Mouse (Mus musculus): ENCODE data around the gene Akt1. TPM values are rescaled to one million over a fixed set of nuclear protein-coding genes. Genes with fewer than 3 reads are reported as not detected.

Akt1 gene
- total RNA-seq (2023), result 74.5 TPM

DNA sequence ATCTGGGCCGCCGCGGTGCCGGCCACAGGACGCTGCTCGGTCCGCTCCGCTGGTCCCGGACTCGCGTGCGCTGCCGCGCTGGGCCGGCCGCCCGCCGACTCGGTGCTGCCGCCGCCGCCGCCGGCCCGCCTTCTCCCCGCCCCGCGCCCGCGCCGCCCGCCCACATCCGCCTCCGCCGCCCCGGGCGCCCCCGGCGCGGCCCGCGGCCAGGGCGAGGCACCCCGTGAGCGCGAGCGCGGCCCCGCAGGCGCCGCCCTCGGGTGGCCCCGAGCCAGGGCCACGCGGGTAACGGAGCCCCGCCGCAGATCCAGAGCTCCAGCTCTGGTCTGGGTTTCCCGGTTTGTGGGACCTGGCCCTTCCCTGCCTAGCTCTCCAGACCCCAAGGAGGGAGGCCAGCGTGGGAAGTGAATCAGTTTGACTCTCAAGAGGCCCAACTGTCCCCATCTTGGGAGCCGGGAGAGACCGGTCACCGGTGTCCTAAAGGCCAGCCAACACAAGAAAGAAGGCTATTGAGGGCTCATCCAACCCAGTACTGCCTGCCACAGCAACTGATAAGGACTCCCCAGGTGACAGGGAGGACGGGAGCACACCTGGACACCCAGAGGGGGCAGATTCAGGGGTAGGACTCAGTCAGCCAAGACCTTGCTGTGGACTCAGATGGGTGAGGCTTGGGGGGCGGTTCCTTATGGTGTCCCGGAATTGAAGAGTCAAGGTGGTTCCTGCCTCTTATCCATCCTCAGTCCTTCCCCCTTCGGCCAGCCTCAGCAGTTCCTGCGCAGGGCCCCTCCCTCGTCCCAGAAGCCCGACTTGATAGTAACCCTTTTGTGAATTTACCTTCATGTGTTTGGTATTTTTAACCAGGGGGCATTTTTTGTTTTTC, at the start of gene Akt1:
Gene Akt1, minus strand, starts transcription at position 753 of the 880 bp plus-strand sequence.

DNA sequence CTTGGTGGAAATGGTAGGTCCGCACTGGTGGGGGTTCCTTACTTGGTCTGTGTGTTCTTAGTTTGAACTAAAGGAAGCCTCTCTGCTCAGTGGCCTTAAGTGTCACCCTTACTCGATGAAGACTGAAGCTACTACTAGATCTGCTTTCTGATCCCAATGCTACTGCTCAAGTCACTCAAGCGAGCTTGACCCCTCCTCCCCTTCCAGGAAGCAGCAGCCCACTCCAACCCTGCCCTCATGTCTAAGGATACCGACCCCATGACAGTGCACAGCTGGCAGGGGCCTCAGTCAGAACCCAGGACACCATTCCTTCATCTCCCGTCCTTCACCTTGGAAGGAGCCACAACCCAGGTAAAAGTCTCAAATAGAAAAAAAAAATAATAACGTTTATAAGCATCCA, 45.5 kb upstream of the Akt1 start, which contains the start of gene Cep170b:
Gene Cep170b, plus strand, starts transcription at position 240 of the 400 bp plus-strand sequence.

DNA sequence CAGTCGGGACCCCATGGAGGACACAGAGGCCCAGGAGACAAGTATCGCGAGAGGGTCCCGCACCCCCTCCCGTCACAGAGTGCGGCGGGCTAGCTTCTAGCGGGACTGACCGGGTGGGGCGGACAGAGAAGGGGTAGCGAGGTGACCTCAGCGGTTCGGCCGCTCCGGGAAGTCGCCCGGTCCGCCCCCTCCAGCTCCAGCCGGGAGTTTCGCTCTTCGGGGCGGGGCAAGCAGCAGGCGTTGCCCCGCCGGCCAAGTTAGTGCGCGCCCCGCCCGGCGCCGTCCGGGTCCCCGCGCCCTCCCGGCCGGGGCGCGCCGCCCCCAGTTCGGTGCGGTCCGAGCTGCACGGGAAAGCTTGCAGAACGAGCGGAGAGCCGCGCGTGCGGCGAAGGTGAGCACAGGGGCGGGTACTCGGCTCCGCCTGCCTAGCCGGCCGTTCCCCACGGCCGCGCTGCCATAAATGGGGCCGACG, 3.9 kb upstream of the Akt1 start, which contains the start of gene Zbtb42:
Gene Zbtb42, plus strand, starts transcription at position 274 of the 472 bp plus-strand sequence.

DNA sequence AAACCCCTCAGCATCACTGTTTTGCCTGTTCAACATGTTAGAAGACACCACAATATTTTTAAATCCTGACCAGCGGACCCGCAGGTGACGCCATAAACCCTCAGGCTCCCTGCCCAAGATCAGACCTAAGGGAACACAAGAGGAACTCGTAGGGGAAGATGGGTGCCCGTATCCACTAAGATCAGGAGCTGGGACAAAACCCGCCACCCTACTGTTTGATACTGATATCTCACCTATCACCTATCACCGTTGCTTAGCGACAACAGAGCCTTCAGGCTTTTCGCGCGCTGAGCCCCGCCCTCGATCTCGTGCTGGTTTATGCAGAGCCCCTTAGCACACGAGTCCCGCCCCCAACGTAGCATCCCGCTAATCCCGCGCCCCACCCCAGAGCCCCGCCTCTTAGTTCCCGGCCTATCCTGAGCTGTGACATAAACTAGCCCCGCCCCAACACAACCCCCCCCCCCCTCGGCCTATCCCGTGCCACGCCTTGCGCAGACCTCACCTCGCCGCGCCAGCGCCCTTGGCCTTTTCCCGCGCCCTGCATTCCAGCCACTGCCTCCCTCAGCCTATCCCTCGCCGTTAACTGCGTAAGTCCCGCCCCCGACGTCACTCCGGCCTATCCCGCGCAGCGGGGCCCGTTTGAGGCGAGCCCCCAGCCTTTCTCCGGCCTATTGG, 30.4 kb downstream of the Akt1 start, which contains the start of gene Siva1:
Gene Siva1, plus strand, starts transcription at position 500 of the 675 bp plus-strand sequence.

DNA sequence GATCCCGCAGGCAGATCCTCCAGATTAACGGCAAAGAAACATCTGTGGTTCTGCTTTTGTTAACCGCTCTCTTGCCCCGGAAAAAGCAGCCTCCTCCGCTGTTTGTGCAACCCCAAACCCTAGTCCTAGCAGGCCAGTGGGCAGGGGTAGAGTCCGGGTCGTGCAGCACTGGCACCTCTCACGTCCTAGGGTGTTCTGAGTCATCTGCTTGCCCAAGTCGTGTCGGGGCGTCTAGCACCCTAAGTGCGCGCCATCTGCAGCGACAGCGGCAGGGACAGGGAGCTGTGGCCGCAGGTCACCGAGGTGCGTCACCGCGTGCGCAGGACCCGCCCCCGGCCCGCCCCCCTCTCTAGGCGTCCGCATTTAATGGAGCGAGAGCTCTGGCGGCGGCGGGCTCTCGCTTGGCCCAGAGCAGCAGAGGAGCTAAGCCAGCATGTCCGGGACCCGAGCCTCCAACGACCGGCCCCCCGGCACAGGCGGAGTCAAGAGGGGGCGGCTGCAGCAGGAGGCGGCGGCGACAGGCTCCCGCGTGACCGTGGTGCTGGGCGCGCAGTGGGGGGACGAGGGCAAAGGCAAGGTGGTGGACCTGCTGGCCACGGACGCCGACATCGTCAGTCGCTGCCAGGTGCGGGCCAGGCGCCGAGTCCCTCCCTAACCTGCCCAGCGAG, 54.9 kb downstream of the Akt1 start, which contains the start of gene Adssl1:
Gene Adssl1, plus strand, starts transcription at position 360 of the 668 bp plus-strand sequence.

Other genes with a start within 250 kb of the Akt1 start
- gene A530016L24Rik, start 185.4 kb downstream of the Akt1 start, total RNA-seq (2023), result not detected
- not detected for gene Tmem179, start 158.1 kb downstream of the Akt1 start, total RNA-seq (2023)
- 87.6 TPM for gene Inf2, start 86.1 kb downstream of the Akt1 start, total RNA-seq (2023)
- 1.5 TPM for gene Adssl1, start 54.8 kb downstream of the Akt1 start, total RNA-seq (2023)
- 20.4 TPM for gene Siva1, start 30.2 kb downstream of the Akt1 start, total RNA-seq (2023)
- gene Zbtb42, start 3.9 kb upstream of the Akt1 start, total RNA-seq (2023), result 3.1 TPM
- 10.2 TPM for gene Cep170b, start 45.6 kb upstream of the Akt1 start, total RNA-seq (2023)
- 24.4 TPM for gene Pld4, start 85.8 kb upstream of the Akt1 start, total RNA-seq (2023)
- not detected for gene Ahnak2, start 127.8 kb upstream of the Akt1 start, total RNA-seq (2023)
- gene Clba1, start 134.1 kb upstream of the Akt1 start, total RNA-seq (2023), result not detected
- 33.8 TPM for gene Cdca4, start 154.5 kb upstream of the Akt1 start, total RNA-seq (2023)
- gene Gpr132, start 193.3 kb upstream of the Akt1 start, total RNA-seq (2023), result 227 TPM

Data from CD8-positive naive resting alpha-beta T cell, adult 57 days (primary cell).